ENCODE assay signal across 8 mouse cellular contexts in the genomic region with DNA sequence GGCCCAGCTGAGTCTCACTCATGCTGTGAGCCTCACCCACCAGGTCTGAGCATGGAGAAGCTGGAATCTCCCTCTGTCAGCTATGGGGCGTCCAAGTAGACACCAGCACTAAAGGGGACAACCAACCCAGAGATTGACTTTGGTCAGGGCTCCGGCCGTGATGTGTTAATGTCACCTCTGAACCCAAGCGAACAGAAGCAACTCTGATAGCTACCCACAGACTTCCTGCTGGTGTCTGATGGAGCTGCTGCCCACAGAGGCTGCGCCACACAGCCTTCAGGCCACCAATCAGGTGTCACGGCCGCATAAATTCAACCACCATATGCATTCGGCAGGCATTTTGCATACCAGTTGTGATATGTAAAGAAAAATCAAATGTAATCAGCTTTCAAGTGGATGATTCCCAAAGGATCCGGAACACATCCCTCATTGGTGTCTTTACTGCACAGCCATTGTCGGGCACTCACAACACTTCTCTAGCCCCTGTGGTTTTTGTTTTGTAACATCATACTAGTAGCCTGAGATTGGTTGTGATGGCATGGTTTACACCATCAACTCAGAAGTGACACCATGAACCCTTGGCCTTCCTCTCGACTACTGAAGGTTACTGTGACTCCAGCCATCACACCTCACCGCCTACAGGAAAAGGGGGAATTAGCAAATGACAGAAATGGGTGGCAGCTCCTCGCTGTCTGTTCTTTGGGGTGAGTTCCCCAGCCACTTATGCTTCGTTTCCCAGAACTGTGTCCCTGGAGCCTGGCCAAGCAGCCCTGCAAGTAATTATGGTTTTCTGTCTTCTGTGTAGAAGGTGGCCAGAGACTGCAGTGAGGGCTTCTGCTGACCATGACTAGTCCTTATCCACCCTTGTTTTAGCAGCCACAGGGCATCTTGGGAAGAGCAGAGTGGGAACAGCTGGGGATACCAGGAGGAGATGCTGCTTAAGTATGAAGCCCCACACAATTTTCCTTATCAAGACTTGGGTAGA.
DNase-seq lines count a peak whose midpoint lies in the region; ATAC-seq and TF ChIP-seq lines count a peak whose summit lies in the region.

No protein-coding gene starts in this region.

- H3K9ac ChIP-seq in midbrain, embryonic 11.5 days (ENCODE audit: low read length) = no peak overlapping the region
- no peak overlapping the region for H3K9ac ChIP-seq in hindbrain, postnatal 0 days (replicated peaks; ENCODE audit: low read length)
- H3K9ac ChIP-seq in midbrain, postnatal 0 days (replicated peaks; ENCODE audit: low read length, poor library complexity, severe bottlenecking) = no peak overlapping the region

- H3K36me3 ChIP-seq in midbrain, embryonic 10.5 days = peaks cover 67% of the 10 kb centered on the region
- peaks cover 13% of the 10 kb centered on the region for H3K36me3 ChIP-seq in midbrain, embryonic 11.5 days (ENCODE audit: control insufficient read depth, insufficient read depth, low read length)
- peaks cover 30% of the 10 kb centered on the region for H3K36me3 ChIP-seq in hindbrain, postnatal 0 days (ENCODE audit: insufficient read depth, low read length)
- peaks cover 34% of the 10 kb centered on the region for H3K36me3 ChIP-seq in midbrain, postnatal 0 days (ENCODE audit: insufficient read depth, low read length)

- no peaks in the 10 kb centered on the region for H3K27me3 ChIP-seq in midbrain, embryonic 10.5 days (ENCODE audit: low read depth, poor library complexity, severe bottlenecking)
- H3K27me3 ChIP-seq in midbrain, embryonic 11.5 days (ENCODE audit: control insufficient read depth, insufficient read depth, low read length) = no peaks in the 10 kb centered on the region
- H3K27me3 ChIP-seq in hindbrain, postnatal 0 days (ENCODE audit: insufficient read depth, low read length) = no peaks in the 10 kb centered on the region
- no peaks in the 10 kb centered on the region for H3K27me3 ChIP-seq in midbrain, postnatal 0 days (ENCODE audit: insufficient read depth, low read length)

- ATAC-seq in midbrain, embryonic 11.5 days (ENCODE audit: low FRiP score) = no peak
- no peak for ATAC-seq in hindbrain, postnatal 0 days
- no peak for ATAC-seq in midbrain, postnatal 0 days (ENCODE audit: low FRiP score)

- H3K27ac ChIP-seq in midbrain, embryonic 10.5 days (replicated peaks) = peak overlapping the region; percentile 63
- no peak overlapping the region for H3K27ac ChIP-seq in midbrain, embryonic 11.5 days (ENCODE audit: low read depth, low read length)
- H3K27ac ChIP-seq in hindbrain, postnatal 0 days = peak overlapping the region; percentile 43
- peak overlapping the region; percentile 69 for H3K27ac ChIP-seq in midbrain, postnatal 0 days (ENCODE audit: low read depth, low read length)

- no peak overlapping the region for H3K4me2 ChIP-seq in midbrain, embryonic 11.5 days
- H3K4me2 ChIP-seq in hindbrain, postnatal 0 days (ENCODE audit: low read depth, low read length) = no peak overlapping the region
- no peak overlapping the region for H3K4me2 ChIP-seq in midbrain, postnatal 0 days (ENCODE audit: low read depth, low read length, poor library complexity, severe bottlenecking)

- no peak overlapping the region for H3K4me3 ChIP-seq in midbrain, embryonic 10.5 days
- no peak overlapping the region for H3K4me3 ChIP-seq in midbrain, embryonic 11.5 days (ENCODE audit: low read depth, low read length)
- no peak overlapping the region for H3K4me3 ChIP-seq in hindbrain, postnatal 0 days (ENCODE audit: low read length)
- H3K4me3 ChIP-seq in midbrain, postnatal 0 days (ENCODE audit: low read depth, low read length) = no peak overlapping the region

- H3K9me3 ChIP-seq in midbrain, embryonic 10.5 days (replicated peaks) = no peaks in the 10 kb centered on the region
- H3K9me3 ChIP-seq in midbrain, embryonic 11.5 days (ENCODE audit: control insufficient read depth, low read length) = no peaks in the 10 kb centered on the region
- H3K9me3 ChIP-seq in hindbrain, postnatal 0 days (ENCODE audit: low read length) = no peaks in the 10 kb centered on the region
- H3K9me3 ChIP-seq in midbrain, postnatal 0 days (ENCODE audit: low read length) = no peaks in the 10 kb centered on the region

- H3K4me1 ChIP-seq in midbrain, embryonic 10.5 days = peaks cover 32% of the 10 kb centered on the region
- peaks cover 11% of the 10 kb centered on the region; the same call in 1 of the 2 replicates for H3K4me1 ChIP-seq in midbrain, embryonic 11.5 days (ENCODE audit: control insufficient read depth, insufficient read depth, low read length)
- peaks cover 7% of the 10 kb centered on the region; the same call in 1 of the 2 replicates for H3K4me1 ChIP-seq in hindbrain, postnatal 0 days (ENCODE audit: insufficient read depth, low read length)
- 0 out of 2 replicates have a peak, but pooled peaks cover 7% of the 10 kb centered on the region for H3K4me1 ChIP-seq in midbrain, postnatal 0 days (ENCODE audit: insufficient read depth, low read length)

- peak; percentile 24 to 42 for DNase-seq in adrenal gland, postnatal 36 days
- DNase-seq in adrenal gland, adult 2 months = no peak
- DNase-seq in midbrain, embryonic 10.5 days (ENCODE audit: low spot score) = no peak
- DNase-seq in midbrain, embryonic 11.5 days (ENCODE audit: low spot score, missing footprints) = no peak
- DNase-seq in hindbrain, postnatal 0 days (ENCODE audit: low spot score) = no peak
- peak; percentile 26 for DNase-seq in midbrain, postnatal 0 days (ENCODE audit: low spot score)
- no peak for DNase-seq in ovary, postnatal 36 days (ENCODE audit: low spot score)
- no peak for DNase-seq in cerebellum, adult 9-11 months

- 91% methylated on average over 14 of the region's 14 CpGs for WGBS in midbrain, embryonic 10.5 days
- 93% methylated on average over 14 of the region's 14 CpGs for WGBS in midbrain, embryonic 11.5 days
- WGBS in hindbrain, postnatal 0 days = 71% methylated on average over 14 of the region's 14 CpGs
- 83% methylated on average over 14 of the region's 14 CpGs for WGBS in midbrain, postnatal 0 days

- TF ChIP-seq CTCF in hindbrain, postnatal 0 days (IDR thresholded peaks at IDR 0.05; ENCODE audit: low read depth) = no peak
- TF ChIP-seq CTCF in midbrain, postnatal 0 days (IDR thresholded peaks at IDR 0.05) = no peak

Comparison
In these comparisons a context has a peak if more than half of its experiments do, and no peak if none do; other contexts are left out.
1. DNase-seq: peak in adrenal gland, postnatal 36 days (2 of 2) and midbrain, postnatal 0 days (single experiment); none in adrenal gland, adult 2 months (single experiment), midbrain, embryonic 10.5 days (single experiment), midbrain, embryonic 11.5 days (single experiment), hindbrain, postnatal 0 days (single experiment), ovary, postnatal 36 days (single experiment) and cerebellum, adult 9-11 months (single experiment).